Mouse (Mus musculus): Measurements from ENCODE around the gene Slc13a5. TPM values are rescaled to one million over a fixed set of nuclear protein-coding genes. Genes with fewer than 3 reads are reported as not detected.

Slc13a5 gene
- polyA plus RNA-seq, 1 experiment from 2014 or later, result 0.18 TPM

DNA sequence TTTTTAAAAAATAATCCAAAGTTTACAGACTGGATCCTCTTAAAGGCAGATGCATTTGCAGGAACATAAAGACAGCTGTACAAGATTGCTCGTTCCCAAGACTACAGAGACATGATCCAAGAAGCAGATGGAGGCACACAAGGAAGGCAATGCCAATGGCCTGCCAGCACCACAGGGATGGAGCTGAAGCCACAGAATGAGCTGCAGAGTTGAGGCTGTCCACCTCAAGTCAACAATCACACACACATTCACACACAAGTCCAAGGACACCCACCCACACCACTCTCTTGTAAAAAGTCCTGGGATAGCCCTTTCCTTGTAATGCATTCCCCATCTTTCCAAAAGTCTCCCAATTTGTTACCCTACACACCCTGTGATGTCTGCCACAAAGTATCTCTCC is 63.6 kb downstream of the Slc13a5 start:
- no peak overlapping the region for H3K4me3 ChIP-seq (ENCODE audit: low read length)
- no peak overlapping the region for H3K4me2 ChIP-seq (ENCODE audit: low read depth, low read length)
- H3K27me3 ChIP-seq (ENCODE audit: control insufficient read depth, insufficient read depth, low read length), result no peaks in the 10 kb centered on the region
- H3K36me3 ChIP-seq (ENCODE audit: control insufficient read depth, insufficient read depth), result peaks cover 8% of the 10 kb centered on the region
- ATAC-seq (replicated peaks; ENCODE audit: extremely low read depth, insufficient read depth, low FRiP score), result no peak
- H3K9ac ChIP-seq (ENCODE audit: low read length), result no peak overlapping the region
- H3K27ac ChIP-seq (ENCODE audit: low read length), result no peak overlapping the region
- 79% methylated on average over 1 of the region's 1 CpGs for WGBS
- peaks cover 15% of the 10 kb centered on the region for H3K4me1 ChIP-seq (ENCODE audit: control insufficient read depth, insufficient read depth, low read length)
- no peaks in the 10 kb centered on the region for H3K9me3 ChIP-seq (replicated peaks; ENCODE audit: control insufficient read depth, low read length)

DNA sequence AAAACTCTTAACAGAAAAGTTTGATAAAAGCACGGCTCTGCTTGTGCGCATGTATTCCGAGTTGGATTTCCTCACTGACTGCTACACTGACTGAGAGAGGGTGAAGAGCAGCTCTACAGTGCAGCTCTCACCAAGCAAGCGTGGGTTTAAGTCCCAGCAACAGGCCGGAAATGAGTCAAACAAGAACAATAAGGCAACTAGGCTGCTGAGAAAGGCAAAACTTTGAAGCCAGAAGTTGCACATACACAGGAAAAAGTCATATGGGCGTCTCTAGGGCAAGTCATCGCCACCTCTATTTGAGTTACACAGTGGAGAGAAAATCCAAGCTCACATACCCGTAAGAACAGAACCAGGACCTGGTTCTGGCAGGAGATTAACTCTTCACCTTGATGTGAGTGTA is 70.5 kb downstream of the Slc13a5 start:
- 75% methylated on average over 8 of the region's 8 CpGs for WGBS
- Histone ChIP-seq H3K9ac (ENCODE audit: low read length) (no peak overlapping the region), H3K4me3 (ENCODE audit: low read length) (no peak overlapping the region), H3K9me3 (replicated peaks; ENCODE audit: control insufficient read depth, low read length) (no peaks in the 10 kb centered on the region), H3K4me1 (ENCODE audit: control insufficient read depth, insufficient read depth, low read length) (0 out of 2 replicates have a peak, but pooled peaks cover 4% of the 10 kb centered on the region), H3K4me2 (ENCODE audit: low read depth, low read length) (no peak overlapping the region), H3K27me3 (ENCODE audit: control insufficient read depth, insufficient read depth, low read length) (no peaks in the 10 kb centered on the region), H3K27ac (ENCODE audit: low read length) (peak overlapping the region; percentile 64), H3K36me3 (ENCODE audit: control insufficient read depth, insufficient read depth) (peaks cover 9% of the 10 kb centered on the region)
- no peak for ATAC-seq (replicated peaks; ENCODE audit: extremely low read depth, insufficient read depth, low FRiP score)

DNA sequence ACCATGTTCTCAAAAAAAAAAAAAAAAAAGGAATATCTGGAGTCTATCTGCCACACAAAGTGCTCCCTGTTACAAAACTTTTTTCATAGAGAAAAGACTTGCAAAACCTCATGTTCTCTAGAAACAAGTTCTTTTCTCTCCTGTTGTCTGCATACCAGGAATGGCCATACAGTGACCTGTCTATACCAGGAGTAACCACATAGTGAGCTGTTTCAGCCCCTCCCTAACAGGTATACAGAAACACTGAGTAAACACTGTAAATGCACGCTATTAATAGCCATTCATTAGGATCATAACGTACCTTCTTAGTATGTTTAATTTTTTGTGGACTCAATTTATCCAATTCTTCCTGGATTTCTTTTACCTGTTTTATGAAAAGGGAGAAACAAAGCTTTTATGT is 72.8 kb downstream of the Slc13a5 start:
- 86% methylated on average over 2 of the region's 2 CpGs for WGBS
- no peaks in the 10 kb centered on the region for H3K27me3 ChIP-seq (ENCODE audit: control insufficient read depth, insufficient read depth, low read length)
- no peak overlapping the region for H3K27ac ChIP-seq (ENCODE audit: low read length)
- ATAC-seq (replicated peaks; ENCODE audit: extremely low read depth, insufficient read depth, low FRiP score), result no peak
- no peak overlapping the region for H3K4me3 ChIP-seq (ENCODE audit: low read length)
- H3K36me3 ChIP-seq (ENCODE audit: control insufficient read depth, insufficient read depth), result peaks cover 14% of the 10 kb centered on the region
- no peaks in the 10 kb centered on the region for H3K9me3 ChIP-seq (replicated peaks; ENCODE audit: control insufficient read depth, low read length)
- H3K4me2 ChIP-seq (ENCODE audit: low read depth, low read length), result no peak overlapping the region
- no peak overlapping the region for H3K9ac ChIP-seq (ENCODE audit: low read length)
- 0 out of 2 replicates have a peak, but pooled peaks cover 4% of the 10 kb centered on the region for H3K4me1 ChIP-seq (ENCODE audit: control insufficient read depth, insufficient read depth, low read length)

Other genes with a start within 250 kb of the Slc13a5 start
- 0.12 and 0.36 TPM in 2 replicates for gene Aipl1, start 229.7 kb downstream of the Slc13a5 start, polyA plus RNA-seq (2015; fragmentation: Nextera tagmentation; extraction: Ambion mirVana)
- gene Pimreg, start 225.2 kb downstream of the Slc13a5 start, polyA plus RNA-seq (2015; fragmentation: Nextera tagmentation; extraction: Ambion mirVana), result 67.0 and 74.3 TPM in 2 replicates
- gene Pitpnm3, start 131.4 kb downstream of the Slc13a5 start, polyA plus RNA-seq (2015; fragmentation: Nextera tagmentation; extraction: Ambion mirVana), result 0.18 and 0.45 TPM in 2 replicates
- 0.07 and 0.11 TPM in 2 replicates for gene Gm43951, start 60.4 kb downstream of the Slc13a5 start, polyA plus RNA-seq (2015; fragmentation: Nextera tagmentation; extraction: Ambion mirVana)
- 7.5 and 9.2 TPM in 2 replicates for gene 4933427D14Rik, start 59.8 kb downstream of the Slc13a5 start, polyA plus RNA-seq (2015; fragmentation: Nextera tagmentation; extraction: Ambion mirVana)
- gene Txndc17, start 59.7 kb downstream of the Slc13a5 start, polyA plus RNA-seq (2015; fragmentation: Nextera tagmentation; extraction: Ambion mirVana), result 149 and 160 TPM in 2 replicates
- gene Med31, start 51.6 kb downstream of the Slc13a5 start, polyA plus RNA-seq (2015; fragmentation: Nextera tagmentation; extraction: Ambion mirVana), result 29.5 and 30.8 TPM in 2 replicates
- gene Xaf1, start 34.4 kb upstream of the Slc13a5 start, polyA plus RNA-seq (2015; fragmentation: Nextera tagmentation; extraction: Ambion mirVana), result 8.5 and 14.4 TPM in 2 replicates
- not detected in 2 replicates for gene Fbxo39, start 47.2 kb upstream of the Slc13a5 start, polyA plus RNA-seq (2015; fragmentation: Nextera tagmentation; extraction: Ambion mirVana)
- 1.7 and 2.5 TPM in 2 replicates for gene Tekt1, start 95.2 kb upstream of the Slc13a5 start, polyA plus RNA-seq (2015; fragmentation: Nextera tagmentation; extraction: Ambion mirVana)
- gene Smtnl2, start 144.5 kb upstream of the Slc13a5 start, polyA plus RNA-seq (2015; fragmentation: Nextera tagmentation; extraction: Ambion mirVana), result 115 and 121 TPM in 2 replicates
- 0.17 TPM in 1 of 2 replicates, not detected in the other for gene Ggt6, start 168.3 kb upstream of the Slc13a5 start, polyA plus RNA-seq (2015; fragmentation: Nextera tagmentation; extraction: Ambion mirVana)
- 70.2 and 81.8 TPM in 2 replicates for gene Mybbp1a, start 174.1 kb upstream of the Slc13a5 start, polyA plus RNA-seq (2015; fragmentation: Nextera tagmentation; extraction: Ambion mirVana)
- 1.8 and 3.6 TPM in 2 replicates for gene Spns2, start 222.7 kb upstream of the Slc13a5 start, polyA plus RNA-seq (2015; fragmentation: Nextera tagmentation; extraction: Ambion mirVana)

Measured in heart, embryonic 16.5 days (tissue).